Mouse (Mus musculus) cerebellum, adult 9-10 months (tissue): ENCODE results near the gene Numa1.
A peak's percentile ranks its signal among the peaks of the same experiment; 100 is the strongest.
"Not testable (repeated sequence)": the region's sequence is repeated elsewhere in the genome, so short reads cannot be mapped to it uniquely, and the experiment has no call there.

Experiments
- DNase-seq: peaks from one replicate; pipeline ENCODE4 v3.0.0; 2022

Gene Numa1

GRCm38 (mm10) chr7:101933751-101934240 lies at the start of gene Numa1, which contains the start of gene Lrrc51:
Gene Numa1 (plus strand): TSS chr7:101934111.
Gene Lrrc51 (minus strand): TSS chr7:101933895.
- peak; percentile 97 for DNase-seq

- no peak for DNase-seq
These were observed 49.8 kb upstream of the Numa1 start for GRCm38 (mm10) chr7:101884160-101884559.

GRCm38 (mm10) chr7:101886274-101886673 lies 47.6 kb upstream of the Numa1 start:
- DNase-seq: no peak

GRCm38 (mm10) chr7:101888460-101888859 lies 45.5 kb upstream of the Numa1 start:
- DNase-seq: no peak

- DNase-seq: no peak
These were observed 38.2 kb upstream of the Numa1 start for GRCm38 (mm10) chr7:101895695-101896094.

- DNase-seq: peak; percentile 99
These were observed 37.5 kb upstream of the Numa1 start for GRCm38 (mm10) chr7:101896104-101897066.

- DNase-seq: no peak
These were observed 33.4 kb upstream of the Numa1 start for GRCm38 (mm10) chr7:101900331-101901097.

- DNase-seq: peak; percentile 28
These were observed 31.9 kb upstream of the Numa1 start for GRCm38 (mm10) chr7:101901969-101902368.

GRCm38 (mm10) chr7:101902846-101903245 lies 31.1 kb upstream of the Numa1 start:
- peak; percentile 31 for DNase-seq

GRCm38 (mm10) chr7:101905561-101906286 lies 28.2 kb upstream of the Numa1 start, which contains the start of gene Lamtor1:
Gene Lamtor1 (plus strand): TSS chr7:101905904.
- peak; percentile 99 for DNase-seq

GRCm38 (mm10) chr7:101906287-101906681 lies 27.6 kb upstream of the Numa1 start, which contains the start of gene Tomt:
Gene Tomt (minus strand): TSS chr7:101906359.
- DNase-seq: no peak

- no peak for DNase-seq
These were observed 27.2 kb upstream of the Numa1 start for GRCm38 (mm10) chr7:101906696-101907095.

- no peak for DNase-seq
These were observed 25.5 kb upstream of the Numa1 start for GRCm38 (mm10) chr7:101908367-101908766.

GRCm38 (mm10) chr7:101910138-101910537 lies 23.8 kb upstream of the Numa1 start:
- DNase-seq: no peak

- DNase-seq: no peak
These were observed 21.9 kb upstream of the Numa1 start for GRCm38 (mm10) chr7:101911982-101912381.

- DNase-seq: peak; percentile 75
These were observed 15.8 kb upstream of the Numa1 start for GRCm38 (mm10) chr7:101918071-101918470.

- DNase-seq: not testable (repeated sequence)
These were observed 8.0 kb upstream of the Numa1 start for GRCm38 (mm10) chr7:101925892-101926291.

GRCm38 (mm10) chr7:101928093-101928492 lies 5.8 kb upstream of the Numa1 start:
- DNase-seq: no peak

- no peak for DNase-seq
These were observed 1.4 kb upstream of the Numa1 start for GRCm38 (mm10) chr7:101932551-101932950.

- DNase-seq: no peak
These were observed 611 bp upstream of the Numa1 start for GRCm38 (mm10) chr7:101933300-101933699.

GRCm38 (mm10) chr7:101935957-101936356 lies 2.0 kb downstream of the Numa1 start:
- DNase-seq: peak; percentile 51

GRCm38 (mm10) chr7:101936996-101937395 lies 3.1 kb downstream of the Numa1 start:
- DNase-seq: peak; percentile 59
